In genomic region chr11:117780582-117781111, GRCm38 (mm10) we compare ENCODE assay signal across 8 mouse cellular contexts. TPM values are rescaled to one million over a fixed set of nuclear protein-coding genes. Genes with fewer than 3 reads are reported as not detected.
DNase-seq lines count a peak whose midpoint lies in the region; ATAC-seq lines count a peak whose summit lies in the region.

No protein-coding gene starts in this region.

- H3K36me3 ChIP-seq in embryonic facial prominence, embryonic 14.5 days (ENCODE audit: control insufficient read depth, insufficient read depth, low read length), result 0 out of 2 replicates have a peak, but pooled peaks cover 9% of the 10 kb centered on the region
- peaks cover 9% of the 10 kb centered on the region for H3K36me3 ChIP-seq in heart, embryonic 11.5 days (ENCODE audit: control insufficient read depth, insufficient read depth, low read length)
- H3K36me3 ChIP-seq in kidney, embryonic 15.5 days, result peaks cover 20% of the 10 kb centered on the region; the same call in 1 of the 2 replicates

- whole genome bisulfite sequencing in embryonic facial prominence, embryonic 14.5 days, result under 1% methylated on average over 19 of the region's 19 CpGs
- under 1% methylated on average over 19 of the region's 19 CpGs for WGBS in heart, embryonic 11.5 days (ENCODE audit: insufficient replicate concordance)
- WGBS in kidney, embryonic 15.5 days, result under 1% methylated on average over 19 of the region's 19 CpGs

- peak overlapping the region; percentile 68 for H3K9ac ChIP-seq in embryonic facial prominence, embryonic 14.5 days (ENCODE audit: low read depth, low read length)
- peak overlapping the region; percentile 74 for H3K9ac ChIP-seq in heart, embryonic 11.5 days (ENCODE audit: low read depth, low read length)
- H3K9ac ChIP-seq in kidney, embryonic 15.5 days, result peak overlapping the region; percentile 54

- H3K4me2 ChIP-seq in embryonic facial prominence, embryonic 14.5 days (ENCODE audit: low read depth, low read length), result peak overlapping the region; percentile 96
- peak overlapping the region; percentile 99 for H3K4me2 ChIP-seq in heart, embryonic 11.5 days
- peak overlapping the region; percentile 99 for H3K4me2 ChIP-seq in kidney, embryonic 15.5 days

- peaks cover 4% of the 10 kb centered on the region; the same call in 1 of the 2 replicates for H3K27me3 ChIP-seq in embryonic facial prominence, embryonic 14.5 days (replicated peaks; ENCODE audit: control insufficient read depth, insufficient read depth, low read length)
- H3K27me3 ChIP-seq in heart, embryonic 11.5 days (ENCODE audit: control insufficient read depth, insufficient read depth, low read length), result peaks cover 17% of the 10 kb centered on the region
- peaks cover 6% of the 10 kb centered on the region; the same call in 1 of the 2 replicates for H3K27me3 ChIP-seq in kidney, embryonic 15.5 days

- H3K9me3 ChIP-seq in embryonic facial prominence, embryonic 14.5 days (ENCODE audit: control insufficient read depth, low read length), result no peaks in the 10 kb centered on the region
- no peaks in the 10 kb centered on the region for H3K9me3 ChIP-seq in heart, embryonic 11.5 days (replicated peaks; ENCODE audit: control insufficient read depth, low read length)
- H3K9me3 ChIP-seq in kidney, embryonic 15.5 days (replicated peaks), result no peaks in the 10 kb centered on the region

- peak overlapping the region; percentile 79 for H3K27ac ChIP-seq in embryonic facial prominence, embryonic 14.5 days (replicated peaks; ENCODE audit: low read depth, low read length)
- peak overlapping the region; percentile 96 for H3K27ac ChIP-seq in heart, embryonic 11.5 days (ENCODE audit: low read depth, low read length)
- peak overlapping the region; percentile 97 for H3K27ac ChIP-seq in kidney, embryonic 15.5 days

- peak overlapping the region; percentile 51 for H3K4me3 ChIP-seq in embryonic facial prominence, embryonic 14.5 days (ENCODE audit: low read depth, low read length)
- H3K4me3 ChIP-seq in heart, embryonic 11.5 days (ENCODE audit: low read depth, low read length), result peak overlapping the region; percentile 52
- peak overlapping the region; percentile 61 for H3K4me3 ChIP-seq in kidney, embryonic 15.5 days (replicated peaks)

- DNase-seq in 3134 (ENCODE audit: extremely low read depth, insufficient read length, low spot score), result peak; percentile 91
- peak; percentile 86 for DNase-seq in WW6 (ENCODE audit: low read depth, low spot score)
- peak; percentile 95 for DNase-seq in embryonic facial prominence, embryonic 14.5 days (ENCODE audit: low spot score)
- DNase-seq in lung, postnatal 36 days, result peak; percentile 98
- DNase-seq in retina, embryonic 14.5 days (ENCODE audit: low spot score), result peak; percentile 61
- peak; percentile 82 to 90 for DNase-seq in urinary bladder, postnatal 4 days (ENCODE audit: low spot score in 2 of 2)

- peaks cover 33% of the 10 kb centered on the region for H3K4me1 ChIP-seq in embryonic facial prominence, embryonic 14.5 days (ENCODE audit: control insufficient read depth, insufficient read depth, low read length)
- H3K4me1 ChIP-seq in heart, embryonic 11.5 days (ENCODE audit: control insufficient read depth, insufficient read depth, low read length), result peaks cover 46% of the 10 kb centered on the region
- peaks cover 64% of the 10 kb centered on the region for H3K4me1 ChIP-seq in kidney, embryonic 15.5 days

- ATAC-seq in embryonic facial prominence, embryonic 14.5 days (ENCODE audit: low read depth), result peak; percentile 81
- peak; percentile 73 for ATAC-seq in heart, embryonic 11.5 days (replicated peaks; ENCODE audit: insufficient number of reproducible peaks, low FRiP score, low TSS enrichment)
- peak; percentile 75 for ATAC-seq in kidney, embryonic 15.5 days (replicated peaks; ENCODE audit: low FRiP score)

RNA-seq across cellular contexts. Expression of gene Tmc8, which starts 1.2 kb away (rescaled TPM):
- polyA plus RNA-seq in embryonic facial prominence, embryonic 14.5 days (2014; fragmentation: Nextera tagmentation; extraction: Ambion mirVana), result 1.1 and 1.3 TPM in 2 replicates
- polyA plus RNA-seq in heart, embryonic 11.5 days (2014; fragmentation: Nextera tagmentation; extraction: Ambion mirVana), result 4.4 and 4.5 TPM in 2 replicates
- polyA plus RNA-seq in kidney, embryonic 15.5 days (2015; fragmentation: Nextera tagmentation; extraction: Ambion mirVana), result 2.7 and 3.6 TPM in 2 replicates

RNA-seq across cellular contexts. Expression of gene Tmc6, which starts 1.4 kb away (rescaled TPM):
- 16.5 and 17.6 TPM in 2 replicates for polyA plus RNA-seq in embryonic facial prominence, embryonic 14.5 days (2014; fragmentation: Nextera tagmentation; extraction: Ambion mirVana)
- 23.8 and 26.2 TPM in 2 replicates for polyA plus RNA-seq in heart, embryonic 11.5 days (2014; fragmentation: Nextera tagmentation; extraction: Ambion mirVana)
- 36.2 and 37.5 TPM in 2 replicates for polyA plus RNA-seq in kidney, embryonic 15.5 days (2015; fragmentation: Nextera tagmentation; extraction: Ambion mirVana)

RNA-seq across cellular contexts. Expression of gene 6030468B19Rik, which starts 16.8 kb away (rescaled TPM):
- not detected in 2 replicates for polyA plus RNA-seq in embryonic facial prominence, embryonic 14.5 days (2014; fragmentation: Nextera tagmentation; extraction: Ambion mirVana)
- 3.2 and 3.9 TPM in 2 replicates for polyA plus RNA-seq in heart, embryonic 11.5 days (2014; fragmentation: Nextera tagmentation; extraction: Ambion mirVana)
- 0.36 and 1.7 TPM in 2 replicates for polyA plus RNA-seq in kidney, embryonic 15.5 days (2015; fragmentation: Nextera tagmentation; extraction: Ambion mirVana)

RNA-seq across cellular contexts. Expression of gene Gm20708, which starts 28.8 kb away (rescaled TPM):
- polyA plus RNA-seq in embryonic facial prominence, embryonic 14.5 days (2014; fragmentation: Nextera tagmentation; extraction: Ambion mirVana), result 0.25 and 0.86 TPM in 2 replicates
- polyA plus RNA-seq in heart, embryonic 11.5 days (2014; fragmentation: Nextera tagmentation; extraction: Ambion mirVana), result 0.34 and 0.62 TPM in 2 replicates
- 0.54 and 0.91 TPM in 2 replicates for polyA plus RNA-seq in kidney, embryonic 15.5 days (2015; fragmentation: Nextera tagmentation; extraction: Ambion mirVana)

RNA-seq across cellular contexts. Expression of gene Syngr2, which starts 28.8 kb away (rescaled TPM):
- polyA plus RNA-seq in embryonic facial prominence, embryonic 14.5 days (2014; fragmentation: Nextera tagmentation; extraction: Ambion mirVana), result 74.0 and 78.6 TPM in 2 replicates
- 78.7 and 79.2 TPM in 2 replicates for polyA plus RNA-seq in heart, embryonic 11.5 days (2014; fragmentation: Nextera tagmentation; extraction: Ambion mirVana)
- polyA plus RNA-seq in kidney, embryonic 15.5 days (2015; fragmentation: Nextera tagmentation; extraction: Ambion mirVana), result 78.0 and 80.5 TPM in 2 replicates

Comparison
In these comparisons a context has a peak if more than half of its experiments do, and no peak if none do; other contexts are left out.
1. Peak in every context shown above with its lines: DNase-seq, ATAC-seq, H3K4me3 ChIP-seq and H3K27ac ChIP-seq.